Mouse (Mus musculus) liver, embryonic 14.5 days (tissue): ENCODE data around the gene Herpud1.

ENCODE experiments used
- CTCF ChIP-seq: IDR thresholded peaks from 2 replicates; pipeline ENCODE4 v1.5.1; 2016; ENCODE audit warnings: antibody characterized with exemption, low read depth, control low read depth
- EP300 ChIP-seq: IDR thresholded peaks from 2 replicates; pipeline ENCODE4 v1.6.1; 2016; ENCODE audit warnings: antibody characterized with exemption, low read depth

- TF ChIP-seq EP300 (no peak), CTCF (no peak)
These were observed 36.0 kb downstream of the Herpud1 start for GRCm38 (mm10) chr8:94422270-94422669.
